Mouse (Mus musculus) lung, adult 10 weeks (tissue): ENCODE results near the gene Terf2. TPM values are rescaled to one million over a fixed set of nuclear protein-coding genes. Genes with fewer than 3 reads are reported as not detected.

Experiments
- polyA plus RNA-seq: library from polyadenylated mRNA; stranded (reverse); fragments of 350-450 nt; fragmentation: Illumina TruSeq; extraction: RNeasy Lipid Tissue Mini Kit (QIAGEN cat#74804); gene quantifications from one replicate; pipeline ENCODE4 v1.2.3, GENCODE M21; 2014; ENCODE audit warnings: low read depth, low replicate concordance; ENCODE audit not compliant: insufficient read depth

Gene Terf2
- 11.8 TPM for polyA plus RNA-seq

GRCm38 (mm10) chr8:107096366-107097036 lies at the start of gene Terf2:
Gene Terf2, minus strand, starts transcription at chr8:107096547.

GRCm38 (mm10) chr8:107065511-107066496 lies 30.5 kb downstream of the Terf2 start, which contains the start of gene Tmed6:
Gene Tmed6, minus strand, starts transcription at chr8:107065644.

GRCm38 (mm10) chr8:107056076-107056972 lies 40.0 kb downstream of the Terf2 start, which contains the start of the genes Cog8 and Nip7:
Gene Cog8, minus strand, starts transcription at chr8:107056689.
Gene Nip7, plus strand, starts transcription at chr8:107056877.

GRCm38 (mm10) chr8:107048061-107048941 lies 48.0 kb downstream of the Terf2 start, which contains the start of gene Pdf:
Gene Pdf, minus strand, starts transcription at chr8:107048614.

GRCm38 (mm10) chr8:107030650-107031576 lies 65.4 kb downstream of the Terf2 start, which contains the start of gene Vps4a:
Gene Vps4a, plus strand, starts transcription at chr8:107031222.

Other genes starting within 250 kb of the Terf2 start
- 0.24 TPM for gene Has3, start 226.3 kb downstream of the Terf2 start, polyA plus RNA-seq
- 11.0 TPM for gene Utp4, start 202.9 kb downstream of the Terf2 start, polyA plus RNA-seq
- gene Sntb2, start 160.8 kb downstream of the Terf2 start, polyA plus RNA-seq, result 3.7 TPM
- 40.1 TPM for gene Vps4a, start 65.3 kb downstream of the Terf2 start, polyA plus RNA-seq
- 20.9 TPM for gene Pdf, start 47.9 kb downstream of the Terf2 start, polyA plus RNA-seq
- 16.0 TPM for gene Cog8, start 39.9 kb downstream of the Terf2 start, polyA plus RNA-seq
- 34.0 TPM for gene Nip7, start 39.7 kb downstream of the Terf2 start, polyA plus RNA-seq
- 1.3 TPM for gene Tmed6, start 30.9 kb downstream of the Terf2 start, polyA plus RNA-seq
- gene Cyb5b, start 54.1 kb upstream of the Terf2 start, polyA plus RNA-seq, result 64.0 TPM
- gene Nfat5, start 196.9 kb upstream of the Terf2 start, polyA plus RNA-seq, result 10.7 TPM